Mouse (Mus musculus): ENCODE measurements at regions not wholly inside any gene's neighbourhood (a gene's known extent, or its start where the extent isn't known, plus 50 kb on each side); places are given as distances from the start of the nearest gene placed in this dataset.

DNA sequence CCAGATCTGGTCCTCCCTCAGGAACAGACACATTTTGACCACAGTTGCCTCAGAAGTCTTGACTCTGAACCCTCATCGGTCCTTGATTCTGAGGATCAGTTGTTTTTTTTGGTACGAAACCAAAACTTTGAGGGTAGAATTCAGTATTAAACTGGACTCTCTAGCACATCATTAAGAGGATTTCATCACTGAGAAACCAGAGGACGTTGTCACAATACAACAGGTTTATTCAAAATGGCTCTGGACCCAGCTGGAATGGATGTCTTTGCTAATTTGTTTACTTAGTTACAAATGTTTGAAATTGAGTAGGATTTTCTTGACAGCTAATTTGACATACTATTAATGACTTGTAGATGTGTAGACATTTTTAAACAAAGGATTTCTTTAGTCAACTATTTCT lies 163.7 kb downstream of the Pten start:
- TF ChIP-seq CTCF (IDR thresholded peaks at IDR 0.05; ENCODE audit: low read depth) (no peak), EP300 (IDR thresholded peaks at IDR 0.05; ENCODE audit: low read depth) (no peak)

Data from liver, embryonic 14.5 days (tissue).